Mouse (Mus musculus) midbrain, embryonic 11.5 days (tissue): ENCODE measurements around the gene Tmprss9. TPM values are rescaled to one million over a fixed set of nuclear protein-coding genes. Genes with fewer than 3 reads are reported as not detected.
A peak's percentile ranks its signal among the peaks of the same experiment; 100 is the strongest.

Experiments used
- ATAC-seq: fragments of 200-750 bp; cut with Nextera tagmentation; 2 replicates; pipeline ENCODE4 v1.8.0; 2017; ENCODE audit warnings: moderate TSS enrichment, moderate library complexity; ENCODE audit not compliant: low FRiP score
- DNase-seq: peaks from one replicate; pipeline ENCODE4 v3.0.0; 2015; ENCODE audit warnings: low spot score; ENCODE audit errors: missing footprints
- H3K27ac ChIP-seq: fragments of 300-500 bp; sonication (generic); 2 replicates; pipeline ENCODE4 v1.5.1; 2014; ENCODE audit warnings: low read depth, low read length
- H3K27me3 ChIP-seq: fragments of 300-500 bp; sonication (generic); 2 replicates; pipeline ENCODE4 v1.6.1; 2014; ENCODE audit warnings: mild to moderate bottlenecking, low read length, moderate library complexity, mixed read lengths; ENCODE audit not compliant: control insufficient read depth, insufficient read depth
- H3K36me3 ChIP-seq: fragments of 300-500 bp; sonication (generic); 2 replicates; pipeline ENCODE4 v1.6.1; 2014; ENCODE audit warnings: mild to moderate bottlenecking, low read length, moderate library complexity, mixed read lengths; ENCODE audit not compliant: control insufficient read depth, insufficient read depth
- H3K4me1 ChIP-seq: fragments of 300-500 bp; sonication (generic); 2 replicates; pipeline ENCODE4 v1.6.1; 2014; ENCODE audit warnings: low read length; ENCODE audit not compliant: control insufficient read depth, insufficient read depth
- H3K4me2 ChIP-seq: fragments of 300-500 bp; sonication (generic); 2 replicates; pipeline ENCODE4 v1.6.1; 2014; ENCODE audit warnings: mild to moderate bottlenecking, moderate library complexity
- H3K4me3 ChIP-seq: fragments of 300-500 bp; sonication (generic); 2 replicates; pipeline ENCODE4 v1.5.1; 2014; ENCODE audit warnings: low read depth, low read length
- H3K9ac ChIP-seq: fragments of 300-500 bp; sonication (generic); 2 replicates; pipeline ENCODE4 v1.6.1; 2014; ENCODE audit warnings: low read length
- H3K9me3 ChIP-seq: fragments of 300-500 bp; sonication (generic); 2 replicates; pipeline ENCODE4 v1.6.1; 2016; ENCODE audit warnings: low read length; ENCODE audit not compliant: control insufficient read depth
- WGBS: fragments of 180-500 bp; shearing (Covaris S2); extraction: QIAGEN DNeasy Blood & Tissue Kit; methylation state at CpG from one replicate; pipeline ENCODE4 v1.1.7; 2014; 5-methylcytosine and 5-hydroxymethylcytosine counted together
- polyA plus RNA-seq: library from polyadenylated mRNA; unstranded; fragments of >200 nt; fragmentation: Nextera tagmentation; extraction: Ambion mirVana; gene quantifications from 2 replicates; pipeline ENCODE4 v1.2.1, GENCODE M21; 2014

Gene Tmprss9
- polyA plus RNA-seq, 1 experiment from 2014 or later: not detected

- H3K27me3 ChIP-seq: no peaks in the 10 kb centered on the region
- under 1% methylated on average over 81 of the region's 81 CpGs for WGBS
- no peaks in the 10 kb centered on the region for H3K9me3 ChIP-seq
- H3K4me2 ChIP-seq: peak within 1 kb of the TSS; percentile 97
- peak within 1 kb of the TSS; percentile 91 for H3K4me3 ChIP-seq
- H3K4me1 ChIP-seq: peaks cover 19% of the 10 kb centered on the region
- peak within 1 kb of the TSS; percentile 86 for H3K9ac ChIP-seq
- H3K27ac ChIP-seq: peak within 1 kb of the TSS; percentile 8; the same call in 1 of the 2 replicates
- DNase-seq (peak; percentile 100), ATAC-seq (peak; percentile 81)
- peaks cover 7% of the 10 kb centered on the region for H3K36me3 ChIP-seq
Observed at GRCm38 (mm10) chr10:80854913-80855748, 16.5 kb upstream of the Tmprss9 start, which contains the start of the genes Lsm7 and Sppl2b. Lsm7 (minus strand) TSS chr10:80855209. Sppl2b (plus strand) TSS chr10:80855275.

DNA sequence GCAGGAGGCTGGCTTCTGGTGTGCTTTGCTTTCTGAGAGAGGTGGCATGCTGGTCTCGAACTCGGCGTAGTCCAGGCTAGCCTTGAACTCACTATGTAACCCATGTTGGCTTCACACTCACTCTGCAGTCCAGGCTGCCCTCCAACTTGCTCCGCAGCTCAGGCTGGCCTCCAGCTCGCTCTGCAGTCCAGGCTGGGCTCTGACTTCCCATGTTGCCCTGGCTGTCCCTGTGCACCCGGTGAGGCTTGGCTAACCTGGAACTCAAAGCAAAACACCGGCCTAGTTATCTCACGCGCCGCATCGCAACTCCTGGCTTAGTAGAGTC, 15.9 kb upstream of the Tmprss9 start:
- H3K9me3 ChIP-seq: no peaks in the 10 kb centered on the region
- WGBS: 25% methylated on average over 11 of the region's 11 CpGs
- no peaks in the 10 kb centered on the region for H3K27me3 ChIP-seq
- peaks cover 7% of the 10 kb centered on the region for H3K36me3 ChIP-seq
- peaks cover 19% of the 10 kb centered on the region for H3K4me1 ChIP-seq
- H3K27ac ChIP-seq: no peak overlapping the region
- DNase-seq: peak; percentile 87
- ATAC-seq: no peak
- peak overlapping the region; percentile 97 for H3K4me2 ChIP-seq
- peak overlapping the region; percentile 91 for H3K4me3 ChIP-seq
- peak overlapping the region; percentile 86 for H3K9ac ChIP-seq

DNA sequence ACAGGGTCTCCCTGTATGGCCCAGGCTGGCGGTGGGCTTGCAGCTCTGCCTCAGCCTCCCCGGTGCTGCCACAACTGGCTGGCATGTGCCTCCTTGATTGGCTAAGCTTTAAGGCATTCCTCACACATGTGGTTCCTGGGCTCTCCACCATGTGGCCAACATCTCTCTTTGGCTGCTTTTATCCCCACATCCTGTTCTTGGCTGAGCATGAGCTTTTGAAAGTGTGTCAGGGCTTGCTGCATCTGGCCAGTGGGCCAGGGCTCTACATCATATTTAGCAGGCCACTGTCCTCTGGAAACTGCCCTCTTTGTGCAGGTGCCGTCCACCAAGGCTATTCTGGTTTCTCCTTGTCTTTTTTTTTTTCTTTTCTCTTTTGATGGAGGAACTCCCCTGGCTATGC, 15.4 kb upstream of the Tmprss9 start:
- ATAC-seq (no peak), DNase-seq (no peak)
- no peaks in the 10 kb centered on the region for H3K9me3 ChIP-seq
- WGBS: 68% methylated on average over 3 of the region's 3 CpGs
- 0 out of 2 replicates have a peak overlapping the region, but pooled peaks have one; percentile 11 for H3K4me2 ChIP-seq
- H3K4me3 ChIP-seq: no peak overlapping the region
- no peak overlapping the region for H3K27ac ChIP-seq
- H3K4me1 ChIP-seq: peaks cover 19% of the 10 kb centered on the region
- no peak overlapping the region for H3K9ac ChIP-seq
- peaks cover 7% of the 10 kb centered on the region for H3K36me3 ChIP-seq
- H3K27me3 ChIP-seq: no peaks in the 10 kb centered on the region

GRCm38 (mm10) chr10:80856908-80857307, 14.7 kb upstream of the Tmprss9 start:
- H3K4me1 ChIP-seq: peaks cover 19% of the 10 kb centered on the region

DNA sequence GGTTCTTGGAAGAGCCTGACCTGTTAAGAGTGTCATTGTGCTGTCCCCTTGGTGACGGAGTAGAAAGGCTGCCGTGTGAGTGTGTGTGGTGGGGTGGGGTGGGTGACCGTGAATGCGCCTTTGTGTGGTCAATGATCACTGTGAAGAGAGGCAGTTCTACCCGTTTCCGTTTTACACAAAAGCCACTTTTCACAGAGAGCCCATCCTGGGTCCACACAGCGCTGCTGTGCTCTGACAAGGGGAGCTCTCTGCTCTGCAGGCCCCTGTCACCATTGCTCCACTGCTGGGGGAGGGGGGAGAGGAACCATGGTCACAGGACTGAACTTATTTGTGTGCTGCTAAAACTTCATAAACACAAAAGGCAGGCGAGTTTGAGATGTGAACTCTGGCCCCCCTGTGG, 14.3 kb upstream of the Tmprss9 start:
- Histone ChIP-seq H3K27ac (no peak overlapping the region), H3K4me3 (no peak overlapping the region), H3K27me3 (no peaks in the 10 kb centered on the region), H3K9me3 (no peaks in the 10 kb centered on the region), H3K9ac (peak overlapping the region; percentile 38), H3K36me3 (peaks cover 5% of the 10 kb centered on the region), H3K4me1 (peaks cover 19% of the 10 kb centered on the region), H3K4me2 (0 out of 2 replicates have a peak overlapping the region, but pooled peaks have one; percentile 11)
- DNase-seq (no peak), ATAC-seq (no peak)
- 63% methylated on average over 8 of the region's 8 CpGs for WGBS

More at GRCm38 (mm10) chr10:80856908-80857307, 14.7 kb upstream of the Tmprss9 start:
- H3K36me3 ChIP-seq: peaks cover 7% of the 10 kb centered on the region
- no peak overlapping the region for H3K9ac ChIP-seq
- 0 out of 2 replicates have a peak overlapping the region, but pooled peaks have one; percentile 11 for H3K4me2 ChIP-seq
- DNase-seq (no peak), ATAC-seq (no peak)
- H3K27ac ChIP-seq: no peak overlapping the region
- WGBS: 87% methylated on average over 5 of the region's 5 CpGs
- no peaks in the 10 kb centered on the region for H3K27me3 ChIP-seq
- H3K9me3 ChIP-seq: no peaks in the 10 kb centered on the region
- H3K4me3 ChIP-seq: no peak overlapping the region

DNA sequence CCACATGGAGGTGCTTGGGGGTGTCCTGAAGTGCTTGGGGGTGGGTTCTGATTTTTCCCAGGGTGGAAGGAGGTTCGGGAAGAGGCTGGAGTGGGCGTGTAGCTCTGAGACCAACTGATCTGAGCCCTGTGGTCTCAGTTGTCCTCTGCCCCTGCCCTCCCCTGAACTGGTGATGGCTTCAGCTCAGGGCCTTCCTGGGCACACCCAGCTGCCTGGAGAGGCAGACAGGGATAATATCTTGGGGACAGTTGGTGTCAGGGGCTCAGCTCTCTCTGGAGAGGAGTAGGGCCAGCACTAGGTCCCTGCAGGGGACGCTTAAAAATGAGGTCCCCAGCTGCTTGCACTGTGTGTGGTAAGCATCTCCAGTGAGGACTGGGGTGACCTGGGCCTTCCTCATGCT, 13.8 kb upstream of the Tmprss9 start:
- Histone ChIP-seq H3K9me3 (no peaks in the 10 kb centered on the region), H3K36me3 (peaks cover 3% of the 10 kb centered on the region), H3K4me2 (0 out of 2 replicates have a peak overlapping the region, but pooled peaks have one; percentile 11), H3K4me1 (peaks cover 19% of the 10 kb centered on the region), H3K4me3 (no peak overlapping the region), H3K9ac (peak overlapping the region; percentile 38), H3K27me3 (no peaks in the 10 kb centered on the region), H3K27ac (no peak overlapping the region)
- WGBS: 61% methylated on average over 3 of the region's 3 CpGs
- ATAC-seq (no peak), DNase-seq (no peak)

GRCm38 (mm10) chr10:80858350-80858935, 13.2 kb upstream of the Tmprss9 start:
- Histone ChIP-seq H3K4me3 (no peak overlapping the region), H3K4me1 (peaks cover 19% of the 10 kb centered on the region), H3K27me3 (no peaks in the 10 kb centered on the region), H3K9me3 (no peaks in the 10 kb centered on the region), H3K36me3 (0 out of 2 replicates have a peak, but pooled peaks cover 2% of the 10 kb centered on the region), H3K27ac (no peak overlapping the region), H3K9ac (no peak overlapping the region), H3K4me2 (no peak overlapping the region)
- 83% methylated on average over 7 of the region's 7 CpGs for WGBS
- DNase-seq: no peak
- no peak for ATAC-seq

- H3K4me2 ChIP-seq: no peak overlapping the region
- no peak overlapping the region for H3K9ac ChIP-seq
- no peak for DNase-seq
- no peaks in the 10 kb centered on the region for H3K27me3 ChIP-seq
- WGBS: 90% methylated on average over 5 of the region's 5 CpGs
- H3K27ac ChIP-seq: no peak overlapping the region
- H3K9me3 ChIP-seq: no peaks in the 10 kb centered on the region
- ATAC-seq: no peak
- H3K4me3 ChIP-seq: no peak overlapping the region
- peaks cover 4% of the 10 kb centered on the region; the same call in 1 of the 2 replicates for H3K4me1 ChIP-seq
- H3K36me3 ChIP-seq: 0 out of 2 replicates have a peak, but pooled peaks cover 2% of the 10 kb centered on the region
Observed at GRCm38 (mm10) chr10:80862305-80862704, 9.3 kb upstream of the Tmprss9 start.

DNA sequence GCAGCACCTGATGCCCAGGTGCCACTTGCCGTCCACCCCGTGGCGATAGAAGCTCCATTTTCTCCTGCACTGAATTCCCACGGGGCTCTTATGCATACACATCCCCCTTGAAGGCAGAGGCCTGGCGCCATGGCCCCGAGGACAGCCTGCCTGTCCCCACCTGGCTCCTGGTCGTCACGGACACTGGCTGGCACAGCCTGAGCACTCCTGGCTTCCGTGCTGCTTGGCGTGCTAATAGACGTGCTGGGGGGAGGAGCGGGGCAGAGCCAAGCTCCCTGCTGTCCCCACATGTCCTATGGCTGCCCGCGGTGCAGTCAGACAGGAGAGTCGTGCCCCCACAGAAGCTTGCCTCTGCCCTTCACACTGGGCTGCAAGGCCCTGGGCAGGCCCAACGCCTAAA, 7.2 kb upstream of the Tmprss9 start:
- DNase-seq: no peak
- no peaks in the 10 kb centered on the region for H3K4me1 ChIP-seq
- H3K4me3 ChIP-seq: no peak overlapping the region
- H3K27me3 ChIP-seq: no peaks in the 10 kb centered on the region
- no peak overlapping the region for H3K9ac ChIP-seq
- no peak overlapping the region for H3K4me2 ChIP-seq
- WGBS: 93% methylated on average over 16 of the region's 16 CpGs
- no peak overlapping the region for H3K27ac ChIP-seq
- ATAC-seq: no peak
- H3K36me3 ChIP-seq: 0 out of 2 replicates have a peak, but pooled peaks cover 5% of the 10 kb centered on the region
- no peaks in the 10 kb centered on the region for H3K9me3 ChIP-seq
